Mouse (Mus musculus) MEL (cell line): Measurements from ENCODE around the gene Ube2e1. TPM values are rescaled to one million over a fixed set of nuclear protein-coding genes. Genes with fewer than 3 reads are reported as not detected.

Experiments used
- DNase-seq: peaks from one replicate; pipeline ENCODE4 v3.0.0; 2011; ENCODE audit warnings: low read depth, low spot score
- H3K27ac ChIP-seq: 2 replicates; pipeline ENCODE4 v1.5.1; 2012; ENCODE audit warnings: low read depth, mild to moderate bottlenecking, control low read depth, low read length, moderate library complexity; ENCODE audit not compliant: control insufficient read depth
- H3K27me3 ChIP-seq, 2 experiments: fragments of 150-350 bp in 1 of 2; sonication (generic) in 1 of 2; 2 replicates each; pipeline ENCODE4 v1.6.1; 2012; ENCODE audit warnings: low read length in 2 of 2, mild to moderate bottlenecking in 2 of 2, improper control_type of control experiment in 1 of 2, moderate library complexity in 1 of 2; ENCODE audit not compliant: insufficient read depth in 2 of 2, control insufficient read depth in 1 of 2
- H3K36me3 ChIP-seq, 2 experiments: 2 replicates each; pipeline ENCODE4 v1.6.1; 2012 to 2014; ENCODE audit warnings: low read length in 2 of 2, improper control_type of control experiment in 1 of 2, inconsistent platforms in 1 of 2, mild to moderate bottlenecking in 1 of 2; ENCODE audit not compliant: insufficient read depth in 2 of 2, control insufficient read depth in 1 of 2
- H3K4me1 ChIP-seq, 2 experiments: fragments of 150-350 bp in 1 of 2; sonication (generic) in 1 of 2; 2 replicates each; pipeline ENCODE4 v1.6.1; 2012; ENCODE audit warnings: low read length in 2 of 2, improper control_type of control experiment in 1 of 2, mild to moderate bottlenecking in 1 of 2; ENCODE audit not compliant: insufficient read depth in 2 of 2, control insufficient read depth in 1 of 2
- H3K4me3 ChIP-seq, 2 experiments: fragments of 150-350 bp in 1 of 2; sonication (generic) in 1 of 2; 2 replicates each; pipeline ENCODE4 v1.5.1; 2012; ENCODE audit warnings: low read depth in 2 of 2, low read length in 2 of 2, mild to moderate bottlenecking in 2 of 2, moderate library complexity in 2 of 2, control low read depth in 1 of 2, improper control_type of control experiment in 1 of 2; ENCODE audit not compliant: control insufficient read depth in 1 of 2, insufficient read depth in 1 of 2
- H3K79me2 ChIP-seq: 2 replicates; pipeline ENCODE4 v1.6.1; 2012; ENCODE audit warnings: mild to moderate bottlenecking, low read length, moderate library complexity; ENCODE audit not compliant: control insufficient read depth, poor library complexity, insufficient read depth
- H3K9ac ChIP-seq: 2 replicates; pipeline ENCODE4 v1.6.1; 2012; ENCODE audit warnings: low read depth, mild to moderate bottlenecking, control low read depth, low read length, moderate library complexity; ENCODE audit not compliant: control insufficient read depth, poor library complexity, severe bottlenecking
- H3K9me3 ChIP-seq: fragments of 150-350 bp; sonication (generic); replicated peaks from 2 replicates; pipeline ENCODE4 v1.6.1; 2012; ENCODE audit warnings: mild to moderate bottlenecking, low read length, improper control_type of control experiment, moderate library complexity; ENCODE audit not compliant: insufficient read depth
- JUND ChIP-seq: IDR thresholded peaks from 2 replicates; pipeline ENCODE4 v1.6.1; 2011; ENCODE audit warnings: low read depth, mild to moderate bottlenecking, improper control_type of control experiment, low read length
- polyA plus RNA-seq, 2 experiments: library from polyadenylated mRNA; stranded (reverse) in 1 of 2; unstranded in 1 of 2; fragments of >175 nt in 1 of 2; fragments of >200 nt in 1 of 2; gene quantifications; 2 replicates each; pipeline versions ENCODE4 v1.2.1 to v1.2.4; 2012; ENCODE audit warnings: low replicate concordance in 2 of 2, low read depth in 1 of 2; ENCODE audit not compliant: insufficient read length in 2 of 2, insufficient read depth in 1 of 2, missing spikeins in 1 of 2
- total RNA-seq: library from RNA; depleted of rRNA; stranded (reverse); fragments of 300-350 nt; gene quantifications from 2 replicates; pipeline ENCODE4 v1.2.3, GENCODE M21; 2012; rRNA removed

The Ube2e1 gene
- total and polyA plus RNA-seq, 3 experiments, result 43.0 to 246 (median 240) TPM

- Histone ChIP-seq H3K9ac (no peak overlapping the region), H3K79me2 (peaks cover 2% of the 10 kb centered on the region; the same call in 1 of the 2 replicates), H3K9me3 (no peaks in the 10 kb centered on the region), H3K4me3 (no peak overlapping the region; a peak in 1 of 4 replicates), H3K27ac (no peak overlapping the region), H3K4me1 (peaks cover 2 to 10% of the 10 kb centered on the region in 2 experiments), H3K27me3 (no peaks in the 10 kb centered on the region), H3K36me3 (peaks cover 0 to 16% of the 10 kb centered on the region in 2 experiments; a peak in 2 of 4 replicates)
- no peak for TF ChIP-seq JUND
- no peak for DNase-seq
Observed at GRCm38 (mm10) chr14:18233076-18233475, 98.6 kb downstream of the Ube2e1 start.

Other genes with a start within 250 kb of the Ube2e1 start
- gene Nr1d2, start 92.7 kb downstream of the Ube2e1 start, total RNA-seq, result 5.4 and 6.1 TPM in 2 replicates
- gene Nr1d2, start 92.7 kb downstream of the Ube2e1 start, polyA plus RNA-seq, result 1 to 10 TPM in 1 of 2 experiments, not detected in 1; 4.9 TPM
- 5.7 and 6.8 TPM in 2 replicates for gene Nkiras1, start 60.7 kb downstream of the Ube2e1 start, total RNA-seq
- 1 to 10 TPM in 1 of 2 experiments, not detected in 1; 6.9 TPM for gene Nkiras1, start 60.7 kb downstream of the Ube2e1 start, polyA plus RNA-seq
- 1,780 and 1,810 TPM in 2 replicates for gene Rpl15, start 60.5 kb downstream of the Ube2e1 start, total RNA-seq
- gene Rpl15, start 60.5 kb downstream of the Ube2e1 start, polyA plus RNA-seq, result 100 to 1,000 TPM in 1 of 2 experiments, 10 to 100 TPM in 1; 99.6 to 885 TPM